Mouse (Mus musculus) mouse embryonic stem cell (cell line): ENCODE results near the gene Mrpl1.

Experiments
- in situ Hi-C, 2 experiments: fragments of 300-500 bp; cut with MboI; formaldehyde crosslinking; loops; 1 replicate in 1 of 2; 3 replicates in 1 of 2; pipeline ENCODE4 v1.14.3; 2019 to 2020; ENCODE audit warnings: low sequenced_read_pairs in 2 of 2, low pct_unique_long_range_greater_than_20kb in 1 of 2, mixed read lengths in 1 of 2; ENCODE audit not compliant: unreplicated experiment in 1 of 2

The Mrpl1 gene

DNA sequence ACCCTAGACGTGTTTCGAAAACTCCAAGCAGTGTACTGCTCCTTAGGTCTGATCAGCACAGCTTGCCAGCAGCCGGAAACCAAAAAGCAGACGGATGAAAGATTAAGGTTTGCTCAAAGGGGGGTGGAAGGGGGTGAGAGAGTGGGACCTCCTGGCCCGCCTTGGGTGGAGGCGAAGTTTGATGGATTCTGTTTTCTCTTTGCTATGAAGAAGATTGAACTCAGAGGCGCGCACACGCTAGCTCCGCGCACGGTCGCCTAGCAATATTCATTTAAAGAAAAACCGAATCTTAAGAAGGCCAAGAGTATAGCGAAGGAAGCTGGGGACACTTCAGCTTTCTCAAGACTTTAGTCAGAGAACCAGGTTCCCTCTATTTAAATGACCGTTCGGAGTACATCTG is at the start of gene Mrpl1:
Gene Mrpl1 (plus strand): TSS at position 35 of the 400 bp plus-strand sequence.
- in situ Hi-C loops: no loop called here

DNA sequence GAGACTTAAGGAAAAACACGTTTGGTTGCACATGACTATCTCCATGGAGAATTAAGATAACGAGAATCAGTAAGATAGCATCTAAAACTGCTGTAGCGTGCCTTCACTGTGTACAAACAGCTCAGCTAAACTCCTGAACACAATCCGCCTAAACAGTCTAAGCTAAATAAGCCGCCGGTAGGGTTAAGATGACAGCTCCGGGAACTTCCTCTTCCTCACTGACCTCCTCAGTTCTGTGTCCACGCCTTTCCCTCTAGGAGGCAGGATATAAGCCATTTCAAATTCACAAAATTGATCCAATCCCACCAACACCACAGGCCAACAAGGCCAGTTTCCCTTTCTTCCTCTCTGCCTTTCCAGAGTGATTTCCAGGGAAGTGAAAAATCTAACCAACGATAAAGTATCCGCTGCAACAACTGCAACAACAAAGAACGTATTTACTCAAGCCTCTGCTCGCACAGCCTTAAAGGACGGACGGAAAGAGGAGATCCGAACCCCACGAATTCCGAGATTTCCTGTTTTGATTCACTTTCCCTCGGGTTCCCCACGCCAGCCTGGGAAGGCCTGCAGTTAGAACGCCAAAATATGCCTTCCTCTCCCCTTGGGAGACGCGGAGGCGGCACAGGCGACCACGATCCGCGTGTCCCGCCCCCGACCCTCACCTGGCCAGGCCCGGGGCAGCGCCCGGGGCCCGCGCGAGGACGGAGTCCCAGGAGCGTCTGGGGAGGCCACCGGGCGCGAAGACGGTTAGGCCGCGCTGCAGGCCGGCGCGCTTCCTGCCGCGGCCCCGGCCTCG is 48.6 kb upstream of the Mrpl1 start:
- in situ Hi-C loops: no loop called here

DNA sequence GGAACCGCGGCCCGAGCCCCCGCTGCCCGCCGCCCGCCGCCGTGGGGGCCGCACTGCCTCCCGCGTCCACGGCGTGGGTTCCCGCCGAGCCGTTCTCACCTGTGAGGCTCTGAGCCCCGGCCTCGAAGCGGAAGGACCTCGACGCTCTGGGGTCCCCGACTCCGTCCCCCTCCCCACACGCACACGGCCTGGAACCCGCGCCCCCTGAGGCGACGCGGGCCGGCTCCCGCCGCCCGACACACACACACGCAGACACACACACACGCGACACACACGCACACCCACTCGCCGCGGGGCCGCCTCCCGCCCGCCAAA is 48.1 kb upstream of the Mrpl1 start:
- in situ Hi-C loops: no loop called here

DNA sequence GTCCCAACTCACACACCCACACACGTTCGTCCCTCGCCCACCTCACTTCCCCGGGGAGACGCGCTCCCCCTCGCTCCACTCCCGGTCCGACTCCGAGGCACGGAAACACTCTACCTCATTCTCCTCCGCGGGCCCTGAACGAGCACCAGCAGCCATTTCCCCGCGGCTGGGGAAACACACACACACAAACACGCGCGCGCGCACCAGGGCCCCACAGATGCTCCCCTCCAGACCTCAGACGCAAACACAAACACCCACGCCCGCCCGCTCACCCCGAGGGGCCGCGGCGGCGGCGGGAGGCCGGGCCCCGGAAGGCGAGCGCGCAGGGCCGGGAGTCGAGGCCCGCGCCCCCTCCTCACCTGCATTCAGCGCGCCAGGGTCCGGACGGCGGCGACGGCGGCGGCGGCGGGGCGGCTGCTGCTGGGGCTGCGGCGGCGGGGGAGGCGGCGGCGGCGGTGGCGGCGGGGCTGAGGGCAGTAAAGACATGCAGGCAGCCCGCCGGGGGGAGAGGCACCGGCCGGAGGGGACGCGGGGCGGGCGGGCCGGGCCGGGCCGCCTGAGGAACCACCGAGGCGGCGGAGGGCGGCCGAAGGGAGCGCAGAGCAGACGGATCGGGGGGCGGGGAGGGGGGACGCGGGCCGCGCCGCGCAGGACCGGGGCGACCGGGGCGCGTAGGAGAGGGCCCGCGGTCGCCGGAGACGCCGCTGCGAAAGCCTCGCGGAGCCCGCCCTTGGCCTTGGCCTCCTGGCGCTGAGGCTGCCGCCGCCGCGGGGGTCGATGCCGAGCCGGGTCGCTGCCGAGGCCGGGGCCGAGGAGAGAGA is 47.5 kb upstream of the Mrpl1 start:
- in situ Hi-C loops: no loop called here

DNA sequence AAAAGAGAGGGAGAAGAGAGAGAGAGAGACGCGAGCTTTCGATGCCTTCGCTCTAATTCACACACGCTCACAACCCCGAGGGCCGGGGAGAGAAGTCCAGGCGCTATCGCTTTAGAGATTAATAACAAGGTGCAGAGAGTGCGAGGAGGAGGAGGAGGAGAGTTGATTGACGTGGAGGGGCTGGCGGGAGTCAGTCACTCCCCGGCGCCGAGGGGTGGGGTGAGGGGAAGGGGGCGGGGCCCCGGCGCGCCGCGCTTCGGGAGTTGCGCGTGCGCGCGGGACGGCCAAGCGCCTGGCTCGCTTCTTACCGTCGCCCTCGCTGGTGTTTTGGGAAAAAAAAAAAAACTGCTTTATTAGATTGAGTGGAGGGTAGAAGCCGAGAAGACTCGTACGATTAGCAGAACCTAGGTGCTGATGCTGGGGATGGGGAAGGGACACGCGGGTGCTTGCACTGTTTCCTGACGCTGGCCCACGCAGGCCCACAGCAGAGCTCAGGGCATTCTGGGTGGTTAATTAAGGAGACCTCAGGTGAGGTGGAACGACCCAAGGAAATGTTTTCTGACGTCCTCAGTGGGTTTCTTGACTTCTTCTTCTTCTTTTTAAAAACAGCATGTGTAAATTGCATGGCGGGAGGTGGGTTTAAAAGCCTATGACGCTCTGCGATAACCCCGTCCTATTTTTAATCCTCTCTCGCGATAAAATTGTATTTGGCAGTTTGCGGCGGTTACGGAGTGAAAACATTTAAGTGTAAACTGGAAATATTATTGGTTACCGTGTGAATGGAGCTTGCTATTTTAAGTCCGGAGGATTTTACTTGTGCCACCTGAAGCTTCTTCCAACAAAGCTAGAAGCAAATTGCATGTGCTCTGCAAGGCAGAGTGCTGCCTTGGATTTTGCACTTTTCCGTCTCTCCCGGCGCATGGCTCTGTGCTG is 46.6 kb upstream of the Mrpl1 start:
- in situ Hi-C loops: no loop called here

DNA sequence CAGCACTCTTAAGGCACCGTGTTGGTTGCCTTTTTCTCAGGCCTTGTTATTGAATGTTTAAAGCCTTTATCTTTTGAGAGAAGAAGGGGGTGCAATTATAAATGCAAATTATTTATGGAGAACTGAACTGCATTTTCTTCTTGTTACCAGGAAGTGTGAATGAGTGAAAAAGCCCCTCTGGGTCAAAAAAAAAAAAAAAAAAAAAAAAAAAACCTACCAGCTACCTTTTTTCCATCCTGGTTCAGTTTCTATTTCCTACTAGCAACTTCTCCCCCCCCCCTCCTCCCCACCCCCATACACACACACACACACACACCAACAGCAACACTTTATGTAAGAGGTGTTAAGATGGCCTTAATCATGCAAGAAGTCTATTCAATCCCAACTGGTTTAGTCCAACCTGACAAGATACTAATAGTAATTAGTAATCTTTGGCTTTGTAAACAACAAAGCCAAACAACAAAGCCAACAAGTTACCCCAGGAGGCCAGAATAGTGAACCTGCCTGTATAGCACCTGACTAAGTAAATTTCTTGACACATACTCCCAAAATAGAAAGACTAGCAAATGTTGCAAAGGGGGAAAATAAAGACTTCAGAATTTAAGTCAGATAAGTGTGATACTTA is 45.8 kb upstream of the Mrpl1 start:
- in situ Hi-C loops: no loop called here

DNA sequence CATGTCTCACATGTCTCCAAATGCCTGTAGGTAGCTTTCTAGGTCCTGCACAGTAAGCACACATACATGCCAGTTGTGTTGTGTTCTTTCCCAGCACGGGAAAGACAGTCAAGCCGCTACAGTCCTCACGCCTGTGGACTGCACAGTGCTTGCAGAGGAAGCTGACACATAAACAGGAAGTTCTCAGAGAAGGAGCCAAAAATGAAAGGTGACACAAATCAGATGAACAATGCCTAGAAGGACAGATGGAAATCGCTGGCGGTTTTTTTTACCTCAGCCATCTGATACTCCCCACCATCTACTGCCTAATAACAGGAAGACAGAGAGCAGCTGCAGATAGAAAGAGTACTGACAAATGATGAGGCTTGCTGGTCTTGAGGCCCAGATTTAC is 45.3 kb upstream of the Mrpl1 start, which contains the start of gene Cnot6l:
Gene Cnot6l (minus strand): TSS at position 151 of the 391 bp plus-strand sequence.
- in situ Hi-C loops: no loop called here

DNA sequence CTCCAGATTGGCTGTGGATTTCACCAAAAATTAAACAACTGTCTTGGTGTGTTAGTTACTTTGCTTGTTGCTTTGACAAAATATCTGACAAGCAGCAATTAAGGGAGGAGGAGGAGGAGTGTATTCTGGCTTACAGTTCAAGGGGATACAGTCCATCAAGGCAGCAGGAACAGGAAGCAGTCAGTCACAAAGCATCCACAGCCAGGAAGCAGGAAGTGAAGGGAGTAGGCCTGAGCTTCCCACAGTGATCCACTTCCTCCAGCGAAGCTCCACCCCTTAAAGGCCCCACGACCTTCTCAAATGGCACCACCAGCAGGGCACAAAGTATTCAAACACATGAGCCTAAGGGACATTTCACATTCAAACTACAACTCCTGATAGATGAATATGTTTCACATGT is 42.5 kb upstream of the Mrpl1 start:
- in situ Hi-C loops: no loop called here

DNA sequence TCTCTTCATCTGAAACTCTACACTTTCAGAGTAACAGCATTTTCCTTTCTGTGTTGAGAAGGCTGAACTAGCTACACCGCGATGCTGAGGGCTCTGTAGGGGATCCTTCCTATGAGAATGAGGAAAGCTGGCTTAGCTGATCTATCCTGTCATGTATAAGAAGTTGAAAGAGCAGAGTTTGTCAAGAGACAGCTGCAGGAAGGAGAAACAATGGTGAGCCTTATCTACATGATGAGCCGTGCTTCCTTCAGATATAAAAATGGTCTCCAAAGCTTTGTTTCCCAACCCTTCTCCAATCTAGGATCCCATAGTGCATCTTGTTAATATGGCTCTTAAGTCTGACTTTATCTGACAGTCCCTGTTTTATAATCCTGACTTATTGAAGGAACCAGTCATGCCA is 38.9 kb upstream of the Mrpl1 start:
- in situ Hi-C loops: no loop called here

DNA sequence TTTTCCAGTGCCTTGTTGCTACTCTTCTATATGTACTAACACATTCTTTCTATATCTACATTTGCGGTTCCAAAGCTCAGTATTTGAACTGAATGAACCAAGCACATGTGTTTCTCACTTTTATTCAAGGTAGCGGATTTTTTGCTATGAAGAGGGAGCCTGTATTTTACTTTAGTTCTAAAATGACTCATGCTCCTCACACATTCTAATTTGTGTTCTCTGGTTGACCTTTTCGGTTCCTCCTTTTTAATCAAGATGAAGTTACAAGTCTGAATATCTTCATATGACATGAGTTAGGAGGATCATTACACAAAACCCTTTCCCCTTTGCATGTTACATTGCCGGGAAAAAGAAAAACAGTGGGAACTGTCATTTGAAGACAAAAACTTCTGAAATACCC is 37.5 kb upstream of the Mrpl1 start:
- in situ Hi-C loops: no loop called here

DNA sequence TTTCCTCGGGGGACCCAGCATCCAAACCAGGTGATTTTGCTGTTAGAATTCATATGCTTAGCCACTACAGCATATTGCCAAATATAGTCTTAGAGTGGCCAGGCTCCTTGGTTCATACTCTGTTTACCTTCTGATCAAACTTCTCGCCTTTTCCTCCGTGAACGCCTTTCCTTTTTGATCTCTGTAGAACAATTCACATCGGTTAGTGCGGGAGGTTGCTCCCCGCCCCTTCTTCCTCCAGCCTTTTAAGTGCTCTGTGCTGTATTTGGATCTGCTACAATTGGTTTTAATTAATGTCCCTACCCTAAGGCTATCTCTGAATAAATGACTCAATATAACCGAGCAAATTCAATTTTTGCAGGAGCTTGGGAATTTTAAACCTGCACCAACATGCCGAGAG is 33.2 kb upstream of the Mrpl1 start:
- in situ Hi-C loops: no loop called here

DNA sequence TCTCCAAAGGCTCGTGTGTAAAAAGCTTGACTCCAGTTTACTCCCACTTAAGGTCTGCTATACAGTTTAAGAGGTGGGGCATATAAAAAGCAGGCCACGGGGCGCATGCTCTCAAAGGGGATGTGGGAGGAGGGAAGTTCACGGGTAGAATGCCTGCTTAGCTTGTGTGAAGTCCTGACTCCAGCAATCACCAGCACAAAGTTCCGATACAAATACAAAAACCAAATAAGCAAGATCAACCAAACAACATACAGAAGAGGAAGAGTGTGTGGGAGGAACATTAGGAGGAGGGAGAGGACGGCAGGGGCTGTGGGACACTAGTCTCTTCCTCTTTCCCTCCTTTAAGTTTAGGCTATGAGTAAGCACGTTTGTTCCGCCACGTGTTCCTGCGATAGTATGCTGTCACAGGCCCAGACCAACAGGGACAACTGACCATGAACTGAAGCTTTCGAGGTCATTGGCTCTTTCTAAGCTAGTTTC is 32.4 kb upstream of the Mrpl1 start:
- in situ Hi-C loops: no loop called here

DNA sequence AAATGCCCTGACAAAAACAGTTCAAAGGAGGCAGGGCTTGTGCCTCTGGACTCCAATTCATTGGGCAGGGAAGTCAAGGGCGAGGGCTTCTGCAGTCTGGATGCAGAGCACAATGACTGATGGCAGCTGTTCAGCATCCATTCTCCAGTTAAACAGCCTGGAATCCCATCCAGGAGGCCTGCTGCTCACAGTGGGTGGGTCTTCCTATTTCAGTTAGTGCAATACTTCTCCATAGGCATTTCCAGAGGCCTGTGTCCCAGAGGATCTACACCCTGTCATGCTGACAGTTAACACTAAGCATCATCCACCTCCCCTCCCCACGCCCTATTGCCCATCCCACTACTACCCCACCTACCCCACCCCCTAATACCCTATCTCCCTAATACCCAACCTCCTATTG is 26.1 kb upstream of the Mrpl1 start:
- in situ Hi-C loops: no loop called here

DNA sequence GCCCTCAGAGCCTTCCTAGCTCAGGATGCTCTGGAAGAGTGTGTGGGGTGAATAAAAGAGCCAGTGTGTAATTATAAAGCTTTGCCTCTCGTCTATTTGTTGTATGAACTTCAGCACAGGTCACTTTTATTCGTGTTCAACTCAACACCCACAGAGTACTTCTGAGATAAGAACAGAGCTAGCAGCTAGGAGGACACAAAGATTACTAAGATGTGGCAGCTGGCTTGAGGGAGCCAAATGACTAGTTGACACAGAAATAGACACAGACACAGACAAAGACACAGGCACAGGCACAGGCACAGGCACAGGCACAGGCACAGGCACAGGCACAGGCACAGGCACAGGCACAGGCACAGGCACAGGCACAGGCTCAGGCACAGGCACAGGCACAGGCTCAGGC is 25.3 kb upstream of the Mrpl1 start:
- in situ Hi-C loops: no loop called here

DNA sequence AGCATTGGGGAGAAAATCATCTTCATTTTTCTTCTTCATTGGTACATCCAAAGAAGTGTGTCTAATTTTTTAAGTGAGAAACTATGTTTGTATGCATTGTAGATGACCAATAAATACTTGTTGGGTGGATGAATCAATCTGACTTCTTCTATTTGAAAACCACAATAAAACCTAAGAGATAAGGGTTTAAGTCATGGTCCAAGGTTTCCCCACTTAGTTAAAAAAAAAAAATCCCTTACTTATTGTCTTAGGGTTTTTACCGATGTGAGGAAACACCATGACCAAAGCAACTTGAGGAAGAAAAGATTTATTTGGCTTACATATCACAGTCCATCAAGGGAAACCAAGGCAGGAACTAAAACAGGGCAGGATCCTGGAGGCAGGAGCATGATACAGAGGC is 19.5 kb upstream of the Mrpl1 start:
- in situ Hi-C loops: no loop called here

DNA sequence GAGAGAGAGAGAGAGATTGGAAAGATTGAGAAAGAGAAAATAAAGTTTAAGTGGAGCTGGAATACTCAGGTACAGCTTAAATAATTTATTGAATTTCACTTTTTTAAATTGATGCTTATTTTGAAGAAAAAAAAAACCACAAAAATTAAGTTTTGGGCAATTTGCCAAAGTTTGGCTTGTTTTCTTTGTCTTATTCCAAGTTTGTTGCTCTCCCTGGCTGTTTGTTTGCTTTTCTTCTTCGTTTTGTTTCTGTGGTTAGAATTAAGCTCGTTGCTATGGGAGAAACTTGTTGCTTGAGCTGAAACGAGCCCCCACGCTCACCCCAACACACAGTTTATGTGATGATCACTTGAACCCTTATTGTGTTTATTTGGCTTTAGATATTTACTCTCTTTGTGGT is 18.0 kb upstream of the Mrpl1 start:
- in situ Hi-C loops: no loop called here

DNA sequence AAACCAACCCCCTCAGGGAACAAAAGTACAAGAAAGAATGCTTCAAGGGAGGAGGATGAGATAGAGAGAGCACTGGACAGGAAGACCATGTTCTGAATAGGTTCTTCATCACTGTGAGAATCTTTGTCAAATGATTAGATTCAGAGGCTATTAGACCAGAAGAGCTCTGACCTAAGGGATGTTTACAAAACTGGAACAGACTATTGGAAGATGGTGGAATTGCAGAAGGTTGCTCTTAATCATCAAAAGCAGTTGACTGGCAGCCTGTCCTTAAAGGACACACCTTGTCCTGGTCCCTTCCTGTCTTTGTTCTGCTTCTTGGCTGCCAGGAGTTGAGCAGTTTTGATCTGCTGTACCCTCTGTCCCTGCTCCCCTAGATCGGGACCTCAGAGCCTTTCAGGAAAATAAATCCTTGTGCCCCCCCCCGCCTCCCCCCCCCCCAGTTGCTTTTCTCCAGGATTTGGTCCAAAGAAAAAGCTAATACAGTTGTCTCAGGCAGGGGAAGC is 12.7 kb upstream of the Mrpl1 start:
- in situ Hi-C loops: no loop called here

DNA sequence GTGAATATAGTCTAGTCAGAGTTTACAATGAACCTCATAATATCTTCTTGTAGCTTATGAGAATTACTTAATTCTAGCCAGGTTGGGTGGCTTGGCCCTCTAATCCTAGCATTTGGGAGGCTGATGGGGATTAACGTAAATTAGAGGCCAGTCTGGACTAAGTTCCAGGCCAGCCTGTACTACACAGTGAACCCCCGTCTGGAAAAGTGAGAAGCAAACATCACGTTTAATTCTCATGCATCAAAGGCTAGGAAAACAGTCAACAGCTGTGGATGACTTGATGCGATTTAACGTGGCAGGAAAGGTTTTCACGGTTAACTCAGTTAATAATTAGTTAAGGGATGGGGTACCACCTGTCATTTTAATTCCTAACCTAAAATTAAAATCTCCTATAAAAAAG is 11.0 kb upstream of the Mrpl1 start:
- in situ Hi-C loops: no loop called here
